Mouse (Mus musculus): ENCODE measurements around the gene Kif5a.
"Not testable (repeated sequence)": the region's sequence is repeated elsewhere in the genome, so short reads cannot be mapped to it uniquely, and the experiment has no call there.

DNA sequence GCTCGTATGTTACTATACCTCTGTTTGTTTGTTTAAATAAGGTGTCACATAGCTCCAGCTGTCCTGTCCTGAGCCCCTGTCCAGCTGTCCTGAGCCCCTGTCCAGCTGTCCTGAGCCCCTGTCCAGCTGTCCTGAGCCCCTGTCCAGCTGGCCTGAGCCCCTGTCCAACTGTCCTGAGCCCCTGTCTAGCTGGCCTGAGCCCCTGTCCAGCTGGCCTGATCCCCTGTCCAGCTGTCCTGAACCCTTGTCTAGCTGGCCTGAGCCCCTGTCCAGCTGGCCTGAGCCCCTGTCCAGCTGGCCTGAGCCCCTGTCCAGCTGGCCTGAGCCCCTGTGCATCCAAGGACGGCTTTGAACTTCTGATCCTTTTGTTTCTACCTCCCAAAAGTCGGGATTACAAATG is 46.0 kb upstream of the Kif5a start:
- not testable (repeated sequence) for TF ChIP-seq CTCF, EP300 (IDR thresholded peaks at IDR 0.05; ENCODE audit: low read depth)

Measured in liver, embryonic 14.5 days (tissue).